Mouse (Mus musculus): ENCODE measurements around the gene Nhsl2. TPM values are rescaled to one million over a fixed set of nuclear protein-coding genes. Genes with fewer than 3 reads are reported as not detected.

Nhsl2 gene
- total RNA-seq, 1 experiment, result 1.1 TPM

- in situ Hi-C loops (cut with MboI; ENCODE audit: low sequenced_read_pairs in 2 of 2, unreplicated experiment in 2 of 2), result no loop called here
- Histone ChIP-seq H3K9ac (ENCODE audit: insufficient read depth, low read depth, low read length, poor library complexity, severe bottlenecking) (no peak overlapping the region), H3K4me1 (ENCODE audit: control insufficient read depth in 2 of 2, insufficient read depth in 2 of 2, low read length in 2 of 2, poor library complexity in 1 of 2) (no peaks in the 10 kb centered on the region), H3K9me3 (ENCODE audit: control insufficient read depth, insufficient read depth, low read depth, low read length) (no peaks in the 10 kb centered on the region), H3K4me3 (ENCODE audit: insufficient read depth in 1 of 2, low read depth in 1 of 2, low read length in 2 of 2, poor library complexity in 1 of 2, severe bottlenecking in 1 of 2) (no peak overlapping the region), H3K27ac (ENCODE audit: insufficient read depth, low read depth, low read length, poor library complexity, severe bottlenecking) (no peak overlapping the region), H3K36me3 (ENCODE audit: control insufficient read depth, insufficient read depth, low read length, poor library complexity, severe bottlenecking) (no peaks in the 10 kb centered on the region)
- no peak for TF ChIP-seq ZC3H11A (IDR thresholded peaks at IDR 0.05; ENCODE audit: borderline replicate concordance, low read depth, low read length)
- TF ChIP-seq HCFC1 (IDR thresholded peaks at IDR 0.05; ENCODE audit: borderline replicate concordance, insufficient read depth, low read length), result no peak
- TF ChIP-seq ZNF384 (IDR thresholded peaks at IDR 0.05; ENCODE audit: low read depth, low read length), result no peak
- TF ChIP-seq CHD2 (IDR thresholded peaks at IDR 0.05; ENCODE audit: low read depth, low read length), result no peak
- no peak for DNase-seq (ENCODE audit: low read depth, low spot score)
These were observed 1.9 kb upstream of the Nhsl2 start for GRCm38 (mm10) chrX:101847191-101847795.

- Histone ChIP-seq H3K9me3 (ENCODE audit: control insufficient read depth, insufficient read depth, low read depth, low read length) (no peaks in the 10 kb centered on the region), H3K27ac (ENCODE audit: insufficient read depth, low read depth, low read length, poor library complexity, severe bottlenecking) (no peak overlapping the region), H3K9ac (ENCODE audit: insufficient read depth, low read depth, low read length, poor library complexity, severe bottlenecking) (0 out of 2 replicates have a peak overlapping the region, but pooled peaks have one; percentile 69), H3K4me3 (ENCODE audit: insufficient read depth in 1 of 2, low read depth in 1 of 2, low read length in 2 of 2, poor library complexity in 1 of 2, severe bottlenecking in 1 of 2) (peak overlapping the region; percentile 66 to 81), H3K4me1 (ENCODE audit: control insufficient read depth in 2 of 2, insufficient read depth in 2 of 2, low read length in 2 of 2, poor library complexity in 1 of 2) (no peaks in the 10 kb centered on the region), H3K36me3 (ENCODE audit: control insufficient read depth, insufficient read depth, low read length, poor library complexity, severe bottlenecking) (no peaks in the 10 kb centered on the region)
- in situ Hi-C loops (cut with MboI; ENCODE audit: low sequenced_read_pairs in 2 of 2, unreplicated experiment in 2 of 2), result no loop called here
- TF ChIP-seq MAFK (IDR thresholded peaks at IDR 0.05; ENCODE audit: insufficient read depth, low read depth, low read length), result no peak
- TF ChIP-seq ZNF384 (IDR thresholded peaks at IDR 0.05; ENCODE audit: low read depth, low read length), result no peak
- TF ChIP-seq CHD2 (IDR thresholded peaks at IDR 0.05; ENCODE audit: low read depth, low read length), result no peak
- no peak for TF ChIP-seq HCFC1 (IDR thresholded peaks at IDR 0.05; ENCODE audit: borderline replicate concordance, insufficient read depth, low read length)
- TF ChIP-seq ZC3H11A (IDR thresholded peaks at IDR 0.05; ENCODE audit: borderline replicate concordance, low read depth, low read length), result no peak
- no peak for DNase-seq (ENCODE audit: low read depth, low spot score)
These were observed 841 bp downstream of the Nhsl2 start for GRCm38 (mm10) chrX:101849901-101850551.

GRCm38 (mm10) chrX:101851566-101852354, 2.6 kb downstream of the Nhsl2 start:
- Histone ChIP-seq H3K4me3 (ENCODE audit: insufficient read depth in 1 of 2, low read depth in 1 of 2, low read length in 2 of 2, poor library complexity in 1 of 2, severe bottlenecking in 1 of 2) (no peak overlapping the region), H3K4me1 (ENCODE audit: control insufficient read depth in 2 of 2, insufficient read depth in 2 of 2, low read length in 2 of 2, poor library complexity in 1 of 2) (no peaks in the 10 kb centered on the region), H3K27ac (ENCODE audit: insufficient read depth, low read depth, low read length, poor library complexity, severe bottlenecking) (no peak overlapping the region), H3K9ac (ENCODE audit: insufficient read depth, low read depth, low read length, poor library complexity, severe bottlenecking) (no peak overlapping the region), H3K9me3 (ENCODE audit: control insufficient read depth, insufficient read depth, low read depth, low read length) (no peaks in the 10 kb centered on the region), H3K36me3 (ENCODE audit: control insufficient read depth, insufficient read depth, low read length, poor library complexity, severe bottlenecking) (no peaks in the 10 kb centered on the region)
- no peak for DNase-seq (ENCODE audit: low read depth, low spot score)
- in situ Hi-C loops (cut with MboI; ENCODE audit: low sequenced_read_pairs in 2 of 2, unreplicated experiment in 2 of 2), result no loop called here
- TF ChIP-seq ZNF384 (IDR thresholded peaks at IDR 0.05; ENCODE audit: low read depth, low read length) (no peak), MAFK (IDR thresholded peaks at IDR 0.05; ENCODE audit: insufficient read depth, low read depth, low read length) (no peak), HCFC1 (IDR thresholded peaks at IDR 0.05; ENCODE audit: borderline replicate concordance, insufficient read depth, low read length) (no peak), CHD2 (IDR thresholded peaks at IDR 0.05; ENCODE audit: low read depth, low read length) (no peak), ZC3H11A (IDR thresholded peaks at IDR 0.05; ENCODE audit: borderline replicate concordance, low read depth, low read length) (no peak)

GRCm38 (mm10) chrX:101863666-101864378, 14.6 kb downstream of the Nhsl2 start:
- no peak overlapping the region for H3K27ac ChIP-seq (ENCODE audit: insufficient read depth, low read depth, low read length, poor library complexity, severe bottlenecking)
- no peak for DNase-seq (ENCODE audit: low read depth, low spot score)
- in situ Hi-C loops (cut with MboI; ENCODE audit: low sequenced_read_pairs in 2 of 2, unreplicated experiment in 2 of 2), result no loop called here
- no peak overlapping the region for H3K4me3 ChIP-seq (ENCODE audit: insufficient read depth in 1 of 2, low read depth in 1 of 2, low read length in 2 of 2, poor library complexity in 1 of 2, severe bottlenecking in 1 of 2)
- H3K9ac ChIP-seq (ENCODE audit: insufficient read depth, low read depth, low read length, poor library complexity, severe bottlenecking), result no peak overlapping the region
- peaks cover 0 to 4% of the 10 kb centered on the region in 2 experiments; a peak in 1 of 4 replicates for H3K4me1 ChIP-seq (ENCODE audit: control insufficient read depth in 2 of 2, insufficient read depth in 2 of 2, low read length in 2 of 2, poor library complexity in 1 of 2)
- TF ChIP-seq ZC3H11A (IDR thresholded peaks at IDR 0.05; ENCODE audit: borderline replicate concordance, low read depth, low read length) (no peak), CHD2 (IDR thresholded peaks at IDR 0.05; ENCODE audit: low read depth, low read length) (no peak), ZNF384 (IDR thresholded peaks at IDR 0.05; ENCODE audit: low read depth, low read length) (no peak), HCFC1 (IDR thresholded peaks at IDR 0.05; ENCODE audit: borderline replicate concordance, insufficient read depth, low read length) (no peak), MAFK (IDR thresholded peaks at IDR 0.05; ENCODE audit: insufficient read depth, low read depth, low read length) (no peak)
- no peaks in the 10 kb centered on the region for H3K36me3 ChIP-seq (ENCODE audit: control insufficient read depth, insufficient read depth, low read length, poor library complexity, severe bottlenecking)
- no peaks in the 10 kb centered on the region for H3K9me3 ChIP-seq (ENCODE audit: control insufficient read depth, insufficient read depth, low read depth, low read length)
